Mouse (Mus musculus): Measurements from ENCODE around the gene Tmem229b. TPM values are rescaled to one million over a fixed set of nuclear protein-coding genes. Genes with fewer than 3 reads are reported as not detected.
"Not testable (repeated sequence)": the region's sequence is repeated elsewhere in the genome, so short reads cannot be mapped to it uniquely, and the experiment has no call there.

Gene Tmem229b
- polyA plus RNA-seq, 1 experiment: 80.8 TPM

DNA sequence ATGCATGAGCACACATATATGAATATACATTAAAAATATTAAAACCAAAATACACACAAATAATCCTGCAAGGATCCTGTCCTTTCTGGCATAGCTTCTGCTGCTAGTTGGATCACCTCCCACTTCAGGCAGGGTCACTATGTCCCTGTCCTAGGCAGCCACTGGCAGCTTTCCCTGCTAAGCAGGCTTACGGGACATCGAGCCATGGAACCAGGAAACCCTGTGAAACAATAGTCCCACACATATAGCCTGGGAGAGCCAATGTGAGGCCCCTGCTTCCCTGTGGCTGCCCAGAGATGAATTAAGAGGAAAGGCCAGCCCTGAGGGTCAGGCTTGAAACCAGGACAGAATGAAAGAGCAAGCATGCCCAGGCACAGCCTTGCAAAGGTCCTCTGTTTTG, 35.8 kb downstream of the Tmem229b start:
- DNase-seq: peak; percentile 69 to 79
- H3K4me1 ChIP-seq (ENCODE audit: control insufficient read depth, insufficient read depth, low read length): peaks cover 52% of the 10 kb centered on the region
- no peaks in the 10 kb centered on the region for H3K27me3 ChIP-seq (ENCODE audit: control insufficient read depth, insufficient read depth, low read length)
- no peak overlapping the region for H3K4me3 ChIP-seq (replicated peaks; ENCODE audit: insufficient read depth, low read depth, low read length)
- H3K27ac ChIP-seq (ENCODE audit: insufficient read depth, low read length): peak overlapping the region; percentile 88
- 4% methylated on average over 2 of the region's 2 CpGs for WGBS
- TF ChIP-seq CTCF (IDR thresholded peaks at IDR 0.05; ENCODE audit: borderline replicate concordance, insufficient read depth, low read depth, low read length) (no peak), POLR2A (IDR thresholded peaks at IDR 0.05; ENCODE audit: borderline replicate concordance, insufficient read depth, low read length) (no peak)

DNA sequence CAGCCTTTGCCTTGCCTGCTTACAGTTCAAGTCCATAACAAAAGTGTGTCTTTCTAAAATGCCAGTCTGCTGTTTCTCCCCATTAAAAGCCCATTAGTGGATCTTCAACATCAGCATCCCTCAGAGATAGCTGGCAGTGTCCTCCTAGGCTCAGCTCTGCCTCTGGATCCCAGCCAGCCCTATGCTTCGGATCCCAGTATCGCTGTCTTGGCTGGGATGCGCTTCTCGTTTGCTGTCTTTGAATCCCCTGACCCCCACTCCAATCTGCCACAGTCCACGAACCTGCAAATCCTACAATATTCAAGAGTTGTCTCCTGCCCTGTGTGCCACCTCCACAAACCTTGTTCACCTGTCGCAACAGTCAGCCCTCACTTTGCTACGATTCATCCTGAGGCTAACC, 36.7 kb downstream of the Tmem229b start:
- DNase-seq: peak; percentile 69 to 71
- H3K4me1 ChIP-seq (ENCODE audit: control insufficient read depth, insufficient read depth, low read length): peaks cover 50% of the 10 kb centered on the region
- 20% methylated on average over 7 of the region's 7 CpGs for WGBS
- H3K4me3 ChIP-seq (replicated peaks; ENCODE audit: insufficient read depth, low read depth, low read length): no peak overlapping the region
- no peak for TF ChIP-seq CTCF (IDR thresholded peaks at IDR 0.05; ENCODE audit: borderline replicate concordance, insufficient read depth, low read depth, low read length)
- no peak for TF ChIP-seq POLR2A (IDR thresholded peaks at IDR 0.05; ENCODE audit: borderline replicate concordance, insufficient read depth, low read length)
- H3K27me3 ChIP-seq (ENCODE audit: control insufficient read depth, insufficient read depth, low read length): no peaks in the 10 kb centered on the region
- H3K27ac ChIP-seq (ENCODE audit: insufficient read depth, low read length): peak overlapping the region; percentile 88

DNA sequence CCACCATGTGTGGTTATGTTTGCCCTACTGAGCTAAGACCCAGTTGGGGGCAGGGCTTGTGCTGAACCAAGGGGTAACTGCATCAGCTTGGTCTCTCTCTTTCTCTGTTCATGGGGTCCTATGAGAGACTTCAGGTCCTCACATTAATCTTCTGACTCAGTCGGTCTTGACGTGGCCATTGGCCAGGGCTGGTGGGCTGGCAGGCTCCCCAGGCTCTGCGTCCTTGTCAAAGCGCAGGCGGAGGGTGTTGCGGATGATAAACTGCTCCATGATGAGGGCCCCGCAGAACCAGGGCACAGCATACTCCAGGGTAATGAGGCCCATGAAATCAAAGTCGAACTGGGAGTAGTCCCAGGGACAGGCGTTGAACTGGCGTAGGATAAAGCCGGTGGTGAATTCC, 42.9 kb downstream of the Tmem229b start:
- H3K4me3 ChIP-seq (replicated peaks; ENCODE audit: insufficient read depth, low read depth, low read length); H3K27ac ChIP-seq (ENCODE audit: insufficient read depth, low read length); H3K4me1 ChIP-seq (ENCODE audit: control insufficient read depth, insufficient read depth, low read length); DNase-seq; H3K27me3 ChIP-seq (ENCODE audit: control insufficient read depth, insufficient read depth, low read length): not testable (repeated sequence)
- 89% methylated on average over 11 of the region's 11 CpGs for WGBS

DNA sequence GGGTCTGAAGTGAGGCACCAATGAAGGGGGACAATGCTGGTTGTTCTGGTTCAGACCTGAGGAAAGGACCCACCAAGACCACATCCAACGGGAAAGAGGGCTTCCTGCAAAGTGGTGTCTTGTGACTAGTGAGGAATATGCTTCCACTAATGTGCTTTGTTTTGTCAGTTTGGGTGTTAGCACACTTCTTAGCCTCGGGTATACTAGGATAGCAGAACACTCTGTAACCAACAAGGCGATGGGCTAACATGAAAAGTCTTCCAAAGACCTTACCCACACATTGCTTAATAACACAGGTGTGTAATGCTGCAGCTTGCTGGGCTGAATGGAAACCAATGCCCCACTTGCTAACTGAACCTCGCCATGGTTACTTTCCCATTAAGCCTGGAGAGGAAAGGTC, 51.0 kb downstream of the Tmem229b start:
- 87% methylated on average over 4 of the region's 4 CpGs for WGBS
- H3K4me1 ChIP-seq (ENCODE audit: control insufficient read depth, insufficient read depth, low read length): peaks cover 12% of the 10 kb centered on the region; the same call in 1 of the 2 replicates
- no peaks in the 10 kb centered on the region for H3K27me3 ChIP-seq (ENCODE audit: control insufficient read depth, insufficient read depth, low read length)
- H3K27ac ChIP-seq (ENCODE audit: insufficient read depth, low read length): no peak overlapping the region
- no peak for DNase-seq
- TF ChIP-seq CTCF (IDR thresholded peaks at IDR 0.05; ENCODE audit: borderline replicate concordance, insufficient read depth, low read depth, low read length) (no peak), POLR2A (IDR thresholded peaks at IDR 0.05; ENCODE audit: borderline replicate concordance, insufficient read depth, low read length) (no peak)
- no peak overlapping the region for H3K4me3 ChIP-seq (replicated peaks; ENCODE audit: insufficient read depth, low read depth, low read length)

DNA sequence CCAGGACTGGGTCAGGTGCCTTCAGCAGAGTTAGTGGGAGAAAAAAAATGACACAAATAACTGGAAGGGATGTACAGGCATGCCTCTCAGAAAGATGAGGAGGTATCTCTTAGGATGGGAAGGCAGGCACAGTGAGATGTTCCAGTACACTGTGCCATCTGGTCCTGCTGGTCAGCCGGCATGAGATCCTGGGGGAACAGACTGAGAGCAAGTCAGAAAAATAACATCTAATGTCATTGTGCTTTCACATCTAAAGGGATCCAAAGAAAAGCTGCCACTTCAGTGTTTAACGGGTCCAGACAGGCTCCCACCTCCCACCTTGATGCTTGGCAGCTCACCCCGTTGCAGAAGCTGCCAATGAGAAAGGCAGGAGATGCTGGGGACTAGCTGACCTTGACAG, 54.9 kb downstream of the Tmem229b start:
- WGBS: 3% methylated on average over 3 of the region's 3 CpGs

GRCm38 (mm10) chr12:78952053-78952452, 55.4 kb downstream of the Tmem229b start:
- Histone ChIP-seq H3K27ac (ENCODE audit: insufficient read depth, low read length) (peak overlapping the region; percentile 99), H3K4me3 (replicated peaks; ENCODE audit: insufficient read depth, low read depth, low read length) (peak overlapping the region; percentile 6), H3K4me1 (ENCODE audit: control insufficient read depth, insufficient read depth, low read length) (peaks cover 15% of the 10 kb centered on the region; the same call in 1 of the 2 replicates), H3K27me3 (ENCODE audit: control insufficient read depth, insufficient read depth, low read length) (no peaks in the 10 kb centered on the region)
- no peak for TF ChIP-seq CTCF (IDR thresholded peaks at IDR 0.05; ENCODE audit: borderline replicate concordance, insufficient read depth, low read depth, low read length)
- DNase-seq: peak; percentile 82 to 83
- 10% methylated on average over 11 of the region's 11 CpGs for WGBS

More for the DNA sequence above, 54.9 kb downstream of the Tmem229b start:
- no peaks in the 10 kb centered on the region for H3K27me3 ChIP-seq (ENCODE audit: control insufficient read depth, insufficient read depth, low read length)
- H3K27ac ChIP-seq (ENCODE audit: insufficient read depth, low read length): peak overlapping the region; percentile 99
- H3K4me1 ChIP-seq (ENCODE audit: control insufficient read depth, insufficient read depth, low read length): peaks cover 15% of the 10 kb centered on the region; the same call in 1 of the 2 replicates
- H3K4me3 ChIP-seq (replicated peaks; ENCODE audit: insufficient read depth, low read depth, low read length): peak overlapping the region; percentile 18
- DNase-seq: peak; percentile 89 to 96
- TF ChIP-seq POLR2A (IDR thresholded peaks at IDR 0.05; ENCODE audit: borderline replicate concordance, insufficient read depth, low read length) (peak; percentile 35; the same call in 1 of the 2 replicates), CTCF (IDR thresholded peaks at IDR 0.05; ENCODE audit: borderline replicate concordance, insufficient read depth, low read depth, low read length) (no peak)

DNA sequence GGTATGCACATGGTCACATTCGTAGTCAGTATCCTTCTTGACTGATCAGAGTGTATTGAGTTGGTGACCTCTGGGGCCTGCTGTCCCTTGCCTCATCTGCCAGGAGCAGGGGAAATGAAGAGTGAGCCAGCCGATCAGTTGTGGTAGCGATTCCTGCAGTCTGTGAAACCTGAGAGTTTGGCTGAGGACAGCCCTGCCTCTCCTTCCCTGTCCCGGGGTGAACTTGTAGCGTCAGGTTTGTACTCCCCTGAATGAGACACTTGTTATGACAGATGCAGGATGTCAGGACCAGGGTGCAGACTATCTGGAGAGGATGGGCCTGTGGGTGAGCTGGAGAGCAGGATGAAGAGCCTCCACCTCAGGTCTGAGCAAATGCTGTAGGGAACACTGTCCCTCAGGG, 59.8 kb downstream of the Tmem229b start:
- no peaks in the 10 kb centered on the region for H3K27me3 ChIP-seq (ENCODE audit: control insufficient read depth, insufficient read depth, low read length)
- no peak for TF ChIP-seq POLR2A (IDR thresholded peaks at IDR 0.05; ENCODE audit: borderline replicate concordance, insufficient read depth, low read length)
- 72% methylated on average over 5 of the region's 5 CpGs for WGBS
- no peak for DNase-seq
- no peak overlapping the region for H3K4me3 ChIP-seq (replicated peaks; ENCODE audit: insufficient read depth, low read depth, low read length)
- H3K4me1 ChIP-seq (ENCODE audit: control insufficient read depth, insufficient read depth, low read length): peaks cover 13% of the 10 kb centered on the region; the same call in 1 of the 2 replicates
- no peak overlapping the region for H3K27ac ChIP-seq (ENCODE audit: insufficient read depth, low read length)

- H3K4me3 ChIP-seq (replicated peaks; ENCODE audit: insufficient read depth, low read depth, low read length): no peak overlapping the region
- TF ChIP-seq CTCF (IDR thresholded peaks at IDR 0.05; ENCODE audit: borderline replicate concordance, insufficient read depth, low read depth, low read length) (peak; percentile 57; the same call in 1 of the 2 replicates), POLR2A (IDR thresholded peaks at IDR 0.05; ENCODE audit: borderline replicate concordance, insufficient read depth, low read length) (no peak)
- H3K27ac ChIP-seq (ENCODE audit: insufficient read depth, low read length): no peak overlapping the region
- no peaks in the 10 kb centered on the region for H3K27me3 ChIP-seq (ENCODE audit: control insufficient read depth, insufficient read depth, low read length)
- H3K4me1 ChIP-seq (ENCODE audit: control insufficient read depth, insufficient read depth, low read length): peaks cover 11% of the 10 kb centered on the region; the same call in 1 of the 2 replicates
- peak in 1 of 2 experiments; percentile 36 for DNase-seq
- WGBS: 72% methylated on average over 6 of the region's 6 CpGs
Observed at GRCm38 (mm10) chr12:78947161-78947560, 60.3 kb downstream of the Tmem229b start.
